Mouse (Mus musculus): Measurements from ENCODE around the gene Cdc42ep3.

- no peak for TF ChIP-seq CTCF (IDR thresholded peaks at IDR 0.05; ENCODE audit: low read depth, low read length)
- TF ChIP-seq POLR2A (IDR thresholded peaks at IDR 0.05; ENCODE audit: borderline replicate concordance, low read depth, low read length) = no peak
These were observed 24.3 kb upstream of the Cdc42ep3 start for GRCm38 (mm10) chr17:79379191-79379590.

Measured in bone marrow macrophage, adult 2 months (primary cell).